ENCODE assay signal across 8 mouse cellular contexts in the genomic region with DNA sequence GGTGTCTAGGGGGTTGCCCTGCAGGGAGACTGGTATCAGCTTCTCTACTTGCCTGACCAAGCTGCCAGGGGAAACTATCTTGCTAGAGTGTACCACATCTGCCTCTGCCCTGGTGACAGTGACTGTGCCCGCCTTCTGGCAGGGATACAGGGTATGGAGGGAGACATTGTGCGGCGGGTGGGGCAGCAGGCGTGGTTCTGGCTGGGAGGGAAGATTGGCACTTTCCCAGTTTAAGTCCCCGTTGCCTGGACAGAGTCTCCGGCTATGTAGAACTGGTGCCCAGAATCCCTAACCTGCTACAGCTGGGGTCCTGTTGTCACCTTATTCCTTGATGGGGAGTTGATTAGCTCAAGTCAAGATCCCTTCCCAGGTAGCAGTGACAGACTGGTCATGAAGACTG. TPM values are rescaled to one million over a fixed set of nuclear protein-coding genes. Genes with fewer than 3 reads are reported as not detected.
A peak's percentile ranks its signal among the peaks of the same experiment; 100 is the strongest.
DNase-seq lines count a peak whose midpoint lies in the region; ATAC-seq and TF ChIP-seq lines count a peak whose summit lies in the region.

No protein-coding gene starts in this region.

- peak overlapping the region; percentile 92 for H3K27ac ChIP-seq in layer of hippocampus, adult 2 months
- peak overlapping the region; percentile 88 for H3K27ac ChIP-seq in forebrain, embryonic 16.5 days (ENCODE audit: low read length)
- H3K27ac ChIP-seq in kidney, embryonic 14.5 days (ENCODE audit: low read depth, low read length): peak overlapping the region; percentile 73
- H3K27ac ChIP-seq in stomach, embryonic 15.5 days: peak overlapping the region; percentile 88

- peaks cover 79% of the 10 kb centered on the region for H3K4me1 ChIP-seq in forebrain, embryonic 16.5 days (replicated peaks; ENCODE audit: control insufficient read depth, insufficient read depth, low read length)
- peaks cover 68% of the 10 kb centered on the region for H3K4me1 ChIP-seq in kidney, embryonic 14.5 days (ENCODE audit: control insufficient read depth, insufficient read depth, low read length)
- peaks cover 64% of the 10 kb centered on the region for H3K4me1 ChIP-seq in stomach, embryonic 15.5 days

- peak; percentile 43 to 49 for DNase-seq in layer of hippocampus, adult 2 months (ENCODE audit: low spot score in 2 of 2)
- no peak for DNase-seq in layer of hippocampus, postnatal 14 days (ENCODE audit: low spot score in 2 of 2)
- peak; percentile 42 for DNase-seq in adrenal gland, postnatal 25 days
- peak; percentile 73 for DNase-seq in lung, postnatal 14 days
- no peak for DNase-seq in yolk sac, embryonic 10.5 days (ENCODE audit: low spot score)

- WGBS in forebrain, embryonic 16.5 days: 9% methylated on average over 6 of the region's 6 CpGs
- 76% methylated on average over 6 of the region's 6 CpGs for WGBS in kidney, embryonic 14.5 days
- WGBS in stomach, embryonic 15.5 days: 51% methylated on average over 6 of the region's 6 CpGs

- H3K9ac ChIP-seq in forebrain, embryonic 16.5 days (replicated peaks; ENCODE audit: low read depth, low read length): peak overlapping the region; percentile 88
- peak overlapping the region; percentile 93 for H3K9ac ChIP-seq in kidney, embryonic 14.5 days (ENCODE audit: low read depth, low read length)
- H3K9ac ChIP-seq in stomach, embryonic 15.5 days: peak overlapping the region; percentile 97; the same call in 1 of the 2 replicates

- H3K9me3 ChIP-seq in forebrain, embryonic 16.5 days (ENCODE audit: control insufficient read depth, low read length): no peaks in the 10 kb centered on the region
- no peaks in the 10 kb centered on the region for H3K9me3 ChIP-seq in kidney, embryonic 14.5 days (ENCODE audit: control insufficient read depth, low read length)
- H3K9me3 ChIP-seq in stomach, embryonic 15.5 days: no peaks in the 10 kb centered on the region

- no peaks in the 10 kb centered on the region for H3K27me3 ChIP-seq in forebrain, embryonic 16.5 days (replicated peaks; ENCODE audit: control insufficient read depth, insufficient read depth, low read length)
- no peaks in the 10 kb centered on the region for H3K27me3 ChIP-seq in kidney, embryonic 14.5 days (ENCODE audit: control insufficient read depth, insufficient read depth, low read length)
- no peaks in the 10 kb centered on the region for H3K27me3 ChIP-seq in stomach, embryonic 15.5 days (replicated peaks)

- no peak for ATAC-seq in forebrain, embryonic 16.5 days
- no peak for ATAC-seq in kidney, embryonic 14.5 days (ENCODE audit: low FRiP score, low TSS enrichment)
- no peak for ATAC-seq in stomach, embryonic 15.5 days (ENCODE audit: insufficient read depth, low FRiP score, low read depth)

- TF ChIP-seq CTCF in layer of hippocampus, adult 2 months (conservative IDR thresholded peaks at IDR 0.05): no peak

- peak overlapping the region; percentile 99 for H3K4me2 ChIP-seq in forebrain, embryonic 16.5 days (ENCODE audit: low read length)
- peak overlapping the region; percentile 75 for H3K4me2 ChIP-seq in kidney, embryonic 14.5 days (replicated peaks; ENCODE audit: low read depth, low read length)
- H3K4me2 ChIP-seq in stomach, embryonic 15.5 days: peak overlapping the region; percentile 96

- H3K4me3 ChIP-seq in layer of hippocampus, adult 2 months: peak overlapping the region; percentile 95
- H3K4me3 ChIP-seq in forebrain, embryonic 16.5 days (replicated peaks; ENCODE audit: low read length): peak overlapping the region; percentile 84
- H3K4me3 ChIP-seq in kidney, embryonic 14.5 days (ENCODE audit: low read length): peak overlapping the region; percentile 88
- H3K4me3 ChIP-seq in stomach, embryonic 15.5 days (replicated peaks): peak overlapping the region; percentile 86

- no peaks in the 10 kb centered on the region for H3K36me3 ChIP-seq in forebrain, embryonic 16.5 days (ENCODE audit: control insufficient read depth, insufficient read depth)
- H3K36me3 ChIP-seq in kidney, embryonic 14.5 days (ENCODE audit: control insufficient read depth, insufficient read depth, low read length): peaks cover 15% of the 10 kb centered on the region; the same call in 1 of the 2 replicates
- 0 out of 2 replicates have a peak, but pooled peaks cover 3% of the 10 kb centered on the region for H3K36me3 ChIP-seq in stomach, embryonic 15.5 days

RNA-seq across cellular contexts. Expression of a gene that starts 2.7 kb away (rescaled TPM):
- total RNA-seq in layer of hippocampus, adult 2 months (2021): 100 to 1,000 TPM; 208 to 222 TPM
- total RNA-seq in layer of hippocampus, postnatal 14 days (2021): 100 to 1,000 TPM; 215 to 224 TPM
- 202 and 238 TPM in 2 replicates for total RNA-seq in adrenal gland, postnatal 25 days (2021)
- 299 and 316 TPM in 2 replicates for polyA plus RNA-seq in forebrain, embryonic 16.5 days (2015; fragmentation: Nextera tagmentation; extraction: Ambion mirVana)
- polyA plus RNA-seq in kidney, embryonic 14.5 days (2014; fragmentation: Nextera tagmentation; extraction: Ambion mirVana): 386 and 445 TPM in 2 replicates
- 355 and 371 TPM in 2 replicates for polyA plus RNA-seq in stomach, embryonic 15.5 days (2015; fragmentation: Nextera tagmentation; extraction: Ambion mirVana)

RNA-seq across cellular contexts. Expression of a gene that starts 23.4 kb away (rescaled TPM):
- total RNA-seq in layer of hippocampus, adult 2 months (2021): 1 to 10 TPM; 1.9 to 2.2 TPM
- 1 to 10 TPM; 2.0 to 4.9 TPM for total RNA-seq in layer of hippocampus, postnatal 14 days (2021)
- total RNA-seq in adrenal gland, postnatal 25 days (2021): 5.1 and 8.4 TPM in 2 replicates
- polyA plus RNA-seq in forebrain, embryonic 16.5 days (2015; fragmentation: Nextera tagmentation; extraction: Ambion mirVana): 2.3 and 3.0 TPM in 2 replicates
- polyA plus RNA-seq in kidney, embryonic 14.5 days (2014; fragmentation: Nextera tagmentation; extraction: Ambion mirVana): 6.4 and 9.5 TPM in 2 replicates
- polyA plus RNA-seq in stomach, embryonic 15.5 days (2015; fragmentation: Nextera tagmentation; extraction: Ambion mirVana): 13.2 and 16.5 TPM in 2 replicates

RNA-seq across cellular contexts. Expression of a gene that starts 36.9 kb away (rescaled TPM):
- total RNA-seq in layer of hippocampus, adult 2 months (2021): 10 to 100 TPM; 55.7 to 65.0 TPM
- total RNA-seq in layer of hippocampus, postnatal 14 days (2021): 10 to 100 TPM; 83.3 to 98.4 TPM
- 0.39 and 8.5 TPM in 2 replicates for total RNA-seq in adrenal gland, postnatal 25 days (2021)
- 30.4 and 32.6 TPM in 2 replicates for polyA plus RNA-seq in forebrain, embryonic 16.5 days (2015; fragmentation: Nextera tagmentation; extraction: Ambion mirVana)
- polyA plus RNA-seq in kidney, embryonic 14.5 days (2014; fragmentation: Nextera tagmentation; extraction: Ambion mirVana): 4.8 and 6.5 TPM in 2 replicates
- 19.5 and 28.6 TPM in 2 replicates for polyA plus RNA-seq in stomach, embryonic 15.5 days (2015; fragmentation: Nextera tagmentation; extraction: Ambion mirVana)

RNA-seq across cellular contexts. Expression of a gene that starts 45.0 kb away (rescaled TPM):
- total RNA-seq in layer of hippocampus, adult 2 months (2021): 10 to 100 TPM; 13.7 to 15.2 TPM
- total RNA-seq in layer of hippocampus, postnatal 14 days (2021): 10 to 100 TPM; 12.1 to 13.0 TPM
- total RNA-seq in adrenal gland, postnatal 25 days (2021): 47.0 and 54.5 TPM in 2 replicates
- polyA plus RNA-seq in forebrain, embryonic 16.5 days (2015; fragmentation: Nextera tagmentation; extraction: Ambion mirVana): 14.4 and 16.8 TPM in 2 replicates
- 59.1 and 61.4 TPM in 2 replicates for polyA plus RNA-seq in kidney, embryonic 14.5 days (2014; fragmentation: Nextera tagmentation; extraction: Ambion mirVana)
- polyA plus RNA-seq in stomach, embryonic 15.5 days (2015; fragmentation: Nextera tagmentation; extraction: Ambion mirVana): 65.1 and 68.2 TPM in 2 replicates

RNA-seq across cellular contexts. Expression of a gene that starts 47.0 kb away (rescaled TPM):
- under 1 TPM in 1 of 2 experiments, not detected in 1; 0.17 TPM for total RNA-seq in layer of hippocampus, adult 2 months (2021)
- under 1 TPM in 1 of 2 experiments, not detected in 1; 0.60 TPM for total RNA-seq in layer of hippocampus, postnatal 14 days (2021)
- not detected in 2 replicates for total RNA-seq in adrenal gland, postnatal 25 days (2021)
- polyA plus RNA-seq in forebrain, embryonic 16.5 days (2015; fragmentation: Nextera tagmentation; extraction: Ambion mirVana): 1.2 and 1.4 TPM in 2 replicates
- polyA plus RNA-seq in kidney, embryonic 14.5 days (2014; fragmentation: Nextera tagmentation; extraction: Ambion mirVana): 4.7 and 5.3 TPM in 2 replicates
- polyA plus RNA-seq in stomach, embryonic 15.5 days (2015; fragmentation: Nextera tagmentation; extraction: Ambion mirVana): 1.1 and 1.9 TPM in 2 replicates

Comparison
In these comparisons a context has a peak if more than half of its experiments do, and no peak if none do; other contexts are left out.
1. DNase-seq: peak in layer of hippocampus, adult 2 months (2 of 2), adrenal gland, postnatal 25 days (single experiment) and lung, postnatal 14 days (single experiment); none in layer of hippocampus, postnatal 14 days (0 of 2) and yolk sac, embryonic 10.5 days (single experiment).
2. Peak in every context shown above with its lines, with median percentiles within 50 percentile points of each other: H3K27ac ChIP-seq, H3K4me3 ChIP-seq, H3K4me2 ChIP-seq and H3K9ac ChIP-seq.